Mouse (Mus musculus) embryonic facial prominence, embryonic 11.5 days (tissue): ENCODE measurements around the gene Cadm3. TPM values are rescaled to one million over a fixed set of nuclear protein-coding genes. Genes with fewer than 3 reads are reported as not detected.

Experiments used
- ATAC-seq: fragments of 200-750 bp; cut with Nextera tagmentation; replicated peaks from 2 replicates; pipeline ENCODE4 v1.8.0; 2017; ENCODE audit warnings: low read depth; ENCODE audit not compliant: insufficient number of reproducible peaks, low FRiP score, low TSS enrichment
- DNase-seq: peaks from one replicate; pipeline ENCODE4 v3.0.0-alpha.2; 2015; ENCODE audit warnings: low spot score
- H3K27ac ChIP-seq: fragments of 300-500 bp; sonication (generic); replicated peaks from 2 replicates; pipeline ENCODE4 v1.5.1; 2014; ENCODE audit warnings: mild to moderate bottlenecking, low read depth, low read length, control low read depth
- H3K27me3 ChIP-seq: fragments of 300-500 bp; sonication (generic); 2 replicates; pipeline ENCODE4 v1.6.1; 2014; ENCODE audit warnings: mild to moderate bottlenecking, low read length, moderate library complexity, mixed read lengths; ENCODE audit not compliant: control insufficient read depth, insufficient read depth
- H3K36me3 ChIP-seq: fragments of 300-500 bp; sonication (generic); replicated peaks from 2 replicates; pipeline ENCODE4 v1.6.1; 2014; ENCODE audit warnings: low read depth, mild to moderate bottlenecking, low read length, moderate library complexity, mixed read lengths; ENCODE audit not compliant: control insufficient read depth, insufficient read depth
- H3K4me1 ChIP-seq: fragments of 300-500 bp; sonication (generic); 2 replicates; pipeline ENCODE4 v1.6.1; 2014; ENCODE audit warnings: low read length, mixed read lengths; ENCODE audit not compliant: control insufficient read depth, insufficient read depth
- H3K4me2 ChIP-seq: fragments of 300-500 bp; sonication (generic); 2 replicates; pipeline ENCODE4 v1.6.1; 2014; ENCODE audit warnings: low read depth, mild to moderate bottlenecking, control low read depth, low read length, moderate library complexity
- H3K4me3 ChIP-seq: fragments of 300-500 bp; sonication (generic); 2 replicates; pipeline ENCODE4 v1.5.1; 2014; ENCODE audit warnings: low read depth, low read length, control low read depth
- H3K9ac ChIP-seq: fragments of 300-500 bp; sonication (generic); replicated peaks from 2 replicates; pipeline ENCODE4 v1.6.1; 2014; ENCODE audit warnings: mild to moderate bottlenecking, control low read depth, low read length
- H3K9me3 ChIP-seq: fragments of 300-500 bp; sonication (generic); replicated peaks from 2 replicates; pipeline ENCODE4 v1.6.1; 2016; ENCODE audit warnings: mild to moderate bottlenecking, low read length, inconsistent platforms, mixed read lengths; ENCODE audit not compliant: control insufficient read depth
- WGBS: fragments of 180-500 bp; shearing (Covaris S2); extraction: QIAGEN DNeasy Blood & Tissue Kit; methylation state at CpG from one replicate; pipeline ENCODE4 v1.1.7; 2014; 5-methylcytosine and 5-hydroxymethylcytosine counted together
- polyA plus RNA-seq: library from polyadenylated mRNA; unstranded; fragments of >200 nt; fragmentation: Nextera tagmentation; extraction: Ambion mirVana; gene quantifications from 2 replicates; pipeline ENCODE4 v1.2.1, GENCODE M21; 2014

Cadm3 gene
- polyA plus RNA-seq, 1 experiment from 2014 or later = 7.3 TPM

DNA sequence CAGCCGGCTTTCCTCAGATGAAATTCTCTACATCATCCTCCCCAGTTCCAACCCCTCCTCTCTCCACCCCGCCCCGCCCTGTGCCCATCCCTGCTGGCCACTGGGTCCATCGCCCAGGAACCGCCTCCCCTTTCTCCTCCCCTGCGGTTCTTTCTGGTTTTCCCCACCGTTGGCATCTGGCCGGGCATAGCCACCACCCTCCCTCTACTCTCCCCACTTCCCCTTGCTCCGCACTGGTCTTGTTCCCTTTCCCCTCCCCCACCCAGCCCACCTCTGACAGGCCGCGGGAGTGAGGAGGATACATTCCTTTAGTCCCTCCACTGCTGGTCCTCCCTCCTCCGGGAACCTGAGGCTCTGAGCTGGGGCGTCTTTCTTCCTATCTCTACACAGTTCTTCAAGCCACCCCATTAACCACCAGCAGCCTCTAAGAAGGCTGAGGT lies 1.5 kb downstream of the Cadm3 start:
- Histone ChIP-seq H3K4me1 (no peaks in the 10 kb centered on the region), H3K9ac (no peak overlapping the region), H3K36me3 (no peaks in the 10 kb centered on the region), H3K9me3 (no peaks in the 10 kb centered on the region), H3K27ac (no peak overlapping the region), H3K4me3 (peak overlapping the region; percentile 18; the same call in 1 of the 2 replicates), H3K27me3 (peaks cover 5% of the 10 kb centered on the region; the same call in 1 of the 2 replicates), H3K4me2 (peak overlapping the region; percentile 92)
- ATAC-seq (peak; percentile 24), DNase-seq (no peak)
- WGBS = under 1% methylated on average over 13 of the region's 13 CpGs

DNA sequence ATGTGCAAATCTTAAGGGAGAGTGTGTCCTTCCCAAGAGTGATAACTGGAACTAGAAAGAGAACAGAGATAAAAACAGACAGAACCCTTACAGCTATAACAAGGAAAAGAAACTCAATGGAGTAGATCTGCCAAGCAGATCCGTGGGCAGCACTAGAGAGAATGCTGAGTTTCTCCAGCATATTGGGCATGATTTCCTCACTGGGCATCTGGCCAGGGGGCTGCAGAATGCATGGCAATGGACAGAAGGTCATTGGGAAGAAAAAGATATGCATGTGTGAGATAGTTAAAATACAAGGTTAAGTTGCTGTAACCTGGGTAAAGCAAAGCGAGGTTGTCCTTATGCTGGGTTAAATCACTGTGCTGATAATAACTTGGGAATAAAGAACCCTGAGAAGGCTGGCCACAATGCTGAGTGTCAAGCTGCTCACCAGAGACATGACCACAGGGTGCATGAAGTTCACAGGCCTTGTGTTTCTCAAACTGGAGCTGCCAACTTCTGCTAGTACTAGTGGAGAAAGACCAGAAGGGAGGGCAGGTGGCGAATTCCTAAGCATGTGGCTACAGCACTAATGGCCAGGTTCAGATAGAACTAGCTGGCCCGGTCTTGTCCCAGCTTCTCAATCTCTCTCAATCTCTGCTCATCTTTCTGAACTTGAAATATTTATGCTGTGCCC lies 3.2 kb downstream of the Cadm3 start:
- WGBS = 84% methylated on average over 4 of the region's 4 CpGs
- Histone ChIP-seq H3K27ac (no peak overlapping the region), H3K36me3 (no peaks in the 10 kb centered on the region), H3K4me3 (no peak overlapping the region), H3K9ac (no peak overlapping the region), H3K27me3 (peaks cover 5% of the 10 kb centered on the region; the same call in 1 of the 2 replicates), H3K4me2 (no peak overlapping the region), H3K9me3 (no peaks in the 10 kb centered on the region), H3K4me1 (no peaks in the 10 kb centered on the region)
- ATAC-seq = no peak
- no peak for DNase-seq

DNA sequence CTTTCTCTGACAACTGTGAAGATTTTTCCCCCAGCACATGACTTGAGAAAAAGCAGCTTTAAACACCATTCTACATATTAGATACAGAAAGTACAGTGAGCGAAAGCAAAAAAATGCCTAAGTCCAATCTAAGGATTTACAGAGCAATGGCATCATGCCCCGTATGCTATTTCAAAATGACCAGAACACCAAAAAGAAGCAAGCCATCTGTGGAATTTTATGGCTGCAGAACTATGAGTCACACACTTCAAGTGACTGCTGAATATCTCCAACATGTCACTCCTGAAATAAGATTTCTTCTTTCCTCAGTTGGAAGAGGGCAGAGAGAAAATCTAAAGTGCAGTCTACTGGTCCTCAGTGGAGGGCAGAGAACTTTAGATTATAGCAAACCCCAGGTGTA lies 4.1 kb downstream of the Cadm3 start:
- Histone ChIP-seq H3K4me3 (no peak overlapping the region), H3K4me1 (no peaks in the 10 kb centered on the region), H3K9me3 (no peaks in the 10 kb centered on the region), H3K9ac (no peak overlapping the region), H3K27ac (no peak overlapping the region), H3K36me3 (no peaks in the 10 kb centered on the region), H3K4me2 (no peak overlapping the region), H3K27me3 (peaks cover 5% of the 10 kb centered on the region; the same call in 1 of the 2 replicates)
- no peak for DNase-seq
- ATAC-seq = no peak
- WGBS = 81% methylated on average over 2 of the region's 2 CpGs

DNA sequence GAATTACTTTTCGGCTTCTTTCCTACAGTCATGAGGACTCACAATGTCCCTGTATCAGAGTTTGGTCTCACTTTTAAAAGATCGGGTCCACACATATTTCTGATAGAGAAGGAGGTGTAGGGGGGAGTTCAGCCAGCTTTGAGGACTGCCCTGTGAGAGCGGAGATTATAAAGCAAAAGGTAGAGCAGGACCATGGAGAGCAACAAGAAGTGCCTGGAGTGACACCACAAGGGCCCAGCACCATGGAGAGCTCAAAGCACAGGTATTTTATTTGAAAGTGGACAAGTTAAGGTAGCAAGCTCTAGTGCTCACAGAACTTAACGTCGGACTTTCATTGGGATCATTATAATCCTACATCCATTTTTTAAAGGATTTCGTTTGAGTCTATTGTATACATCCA lies 5.8 kb downstream of the Cadm3 start:
- Histone ChIP-seq H3K9ac (no peak overlapping the region), H3K27ac (no peak overlapping the region), H3K27me3 (no peaks in the 10 kb centered on the region), H3K36me3 (no peaks in the 10 kb centered on the region), H3K4me3 (no peak overlapping the region), H3K4me1 (no peaks in the 10 kb centered on the region), H3K4me2 (no peak overlapping the region), H3K9me3 (no peaks in the 10 kb centered on the region)
- ATAC-seq = no peak
- 34% methylated on average over 6 of the region's 6 CpGs for WGBS
- DNase-seq = peak; percentile 90

DNA sequence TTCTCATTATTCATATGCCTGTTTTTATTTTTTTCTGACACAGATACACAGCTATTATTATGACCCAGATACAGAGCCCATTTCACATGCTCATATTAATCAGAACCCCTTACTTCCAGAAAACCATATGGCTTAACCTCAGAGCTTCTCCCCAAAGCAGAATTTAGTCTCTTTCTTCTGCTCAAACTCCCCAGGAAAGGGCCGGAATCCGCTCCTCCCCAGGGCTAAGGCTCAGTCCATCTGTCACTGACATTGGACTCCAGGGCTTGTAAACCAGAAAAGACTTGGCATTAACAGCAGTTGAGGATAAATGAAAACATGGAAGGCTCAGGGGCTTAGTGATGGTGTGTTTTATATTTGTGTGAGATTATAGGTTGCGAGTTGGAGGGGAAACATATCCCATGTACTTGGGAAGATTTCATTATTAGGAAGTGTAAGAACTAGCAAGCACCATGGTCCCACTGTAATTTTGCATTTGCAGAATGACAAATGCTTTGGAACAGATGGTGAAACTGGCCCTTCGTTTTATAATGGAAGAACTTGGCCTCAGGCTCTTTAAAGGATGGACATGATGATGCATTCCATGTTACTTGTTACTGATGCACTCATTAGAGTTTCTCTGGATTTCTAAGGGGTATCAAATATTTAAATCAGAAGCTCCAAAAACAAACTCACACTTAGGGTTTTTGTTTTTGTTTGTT lies 7.8 kb downstream of the Cadm3 start:
- no peak overlapping the region for H3K4me2 ChIP-seq
- no peaks in the 10 kb centered on the region for H3K9me3 ChIP-seq
- H3K4me3 ChIP-seq = no peak overlapping the region
- no peak overlapping the region for H3K9ac ChIP-seq
- no peak for DNase-seq
- WGBS = 64% methylated on average over 4 of the region's 4 CpGs
- H3K4me1 ChIP-seq = no peaks in the 10 kb centered on the region
- no peaks in the 10 kb centered on the region for H3K36me3 ChIP-seq
- no peaks in the 10 kb centered on the region for H3K27me3 ChIP-seq
- no peak overlapping the region; the same call in 1 of the 2 replicates for H3K27ac ChIP-seq
- no peak for ATAC-seq

DNA sequence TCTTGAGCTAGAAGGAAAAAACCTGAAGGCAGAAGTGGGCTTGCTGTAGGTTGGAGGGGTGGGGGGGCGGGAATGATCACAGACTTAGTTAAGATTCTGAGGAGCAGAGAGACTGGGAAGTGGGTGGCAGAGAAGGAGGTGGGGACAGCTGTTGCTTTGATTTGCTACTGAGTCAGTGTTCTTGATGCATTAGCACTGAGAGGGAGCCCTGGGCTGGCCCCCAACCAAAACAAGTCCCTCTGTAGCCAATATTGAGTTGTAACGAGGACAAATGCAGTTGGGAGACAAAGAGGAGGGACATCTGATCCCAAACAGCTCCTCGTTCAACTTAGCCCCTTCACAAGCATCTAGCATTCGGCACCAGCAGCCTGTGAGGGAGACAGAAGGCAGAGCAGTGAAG lies 9.7 kb downstream of the Cadm3 start:
- WGBS = 47% methylated on average over 4 of the region's 4 CpGs

DNA sequence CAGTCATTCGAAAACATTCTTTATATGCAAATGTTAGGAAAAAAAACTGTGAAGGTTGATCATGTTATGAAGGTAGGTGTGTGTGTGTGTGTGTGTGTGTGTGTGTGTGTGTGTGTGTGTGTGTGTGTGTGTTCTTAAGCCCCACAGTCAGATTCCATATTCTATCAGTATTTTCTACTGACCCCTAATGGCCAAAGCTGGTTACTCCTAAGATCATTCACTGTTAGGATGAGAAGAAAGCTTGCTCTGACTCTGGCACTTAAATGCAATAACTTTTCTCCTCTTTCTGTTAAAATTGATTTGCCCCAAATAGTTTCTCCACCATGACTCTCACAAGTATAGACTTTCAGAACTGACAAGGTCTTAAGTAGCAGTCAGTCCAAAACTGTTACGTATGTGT lies 10.8 kb downstream of the Cadm3 start:
- no peak overlapping the region for H3K4me2 ChIP-seq
- WGBS = 73% methylated on average over 2 of the region's 2 CpGs
- H3K9ac ChIP-seq = no peak overlapping the region
- no peak overlapping the region for H3K4me3 ChIP-seq
- no peaks in the 10 kb centered on the region for H3K27me3 ChIP-seq
- no peak overlapping the region for H3K27ac ChIP-seq
- ATAC-seq (no peak), DNase-seq (peak; percentile 41)
- H3K9me3 ChIP-seq = no peaks in the 10 kb centered on the region
- no peaks in the 10 kb centered on the region for H3K4me1 ChIP-seq
- no peaks in the 10 kb centered on the region for H3K36me3 ChIP-seq

More for the DNA sequence above, 9.7 kb downstream of the Cadm3 start:
- Histone ChIP-seq H3K27me3 (no peaks in the 10 kb centered on the region), H3K4me3 (no peak overlapping the region), H3K36me3 (no peaks in the 10 kb centered on the region), H3K4me2 (no peak overlapping the region), H3K9me3 (no peaks in the 10 kb centered on the region), H3K4me1 (no peaks in the 10 kb centered on the region), H3K27ac (no peak overlapping the region), H3K9ac (no peak overlapping the region)
- DNase-seq = no peak
- ATAC-seq = no peak

DNA sequence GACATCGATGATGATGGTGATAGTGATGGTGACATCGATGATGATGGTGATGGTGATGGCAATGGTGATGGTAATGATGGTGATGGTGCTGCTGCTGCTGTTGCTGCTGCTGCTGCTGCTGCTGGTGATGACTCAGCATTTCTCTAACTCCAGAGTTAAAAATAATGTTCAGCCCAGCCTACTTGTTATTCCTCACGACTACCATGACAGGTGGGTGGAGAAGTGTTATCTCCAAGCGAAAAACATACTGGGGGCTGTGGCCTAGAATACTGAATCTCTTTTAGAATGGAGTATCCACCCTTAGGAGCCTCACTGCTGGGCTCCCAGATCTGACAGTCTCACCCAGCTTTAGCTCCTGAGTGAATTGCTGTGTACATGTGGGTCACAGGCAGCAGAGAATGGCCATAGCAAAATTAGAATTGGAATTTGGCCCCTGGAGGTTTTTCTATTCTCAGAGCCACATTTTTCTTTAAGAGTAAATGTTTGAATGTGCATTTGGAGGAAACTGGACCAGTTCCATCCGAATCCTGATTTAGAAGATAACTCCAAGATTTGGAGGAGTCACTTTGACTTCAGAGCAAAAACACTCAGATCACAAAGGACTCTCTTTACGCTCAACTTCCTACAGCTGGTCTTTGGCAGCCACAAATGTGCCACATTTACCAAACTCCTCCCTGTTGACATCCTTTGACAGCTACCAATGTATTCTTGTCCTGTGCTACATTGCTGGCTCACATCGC lies 12.2 kb downstream of the Cadm3 start:
- WGBS = 72% methylated on average over 7 of the region's 7 CpGs
- Histone ChIP-seq H3K36me3 (no peaks in the 10 kb centered on the region), H3K27ac (no peak overlapping the region), H3K4me3 (no peak overlapping the region), H3K27me3 (no peaks in the 10 kb centered on the region), H3K4me1 (no peaks in the 10 kb centered on the region), H3K9me3 (no peaks in the 10 kb centered on the region), H3K9ac (no peak overlapping the region), H3K4me2 (no peak overlapping the region)
- no peak for ATAC-seq
- no peak for DNase-seq
